Mouse (Mus musculus): ENCODE data around the gene Terf2. TPM values are rescaled to one million over a fixed set of nuclear protein-coding genes. Genes with fewer than 3 reads are reported as not detected.

The Terf2 gene
- 10 to 100 TPM; 33.8 to 35.0 TPM for total RNA-seq (2021)

GRCm38 (mm10) chr8:107096366-107097036 lies at the start of gene Terf2:
TSS of gene Terf2 (minus strand) at chr8:107096547.
- peak; percentile 96 to 98 for DNase-seq (ENCODE audit: low spot score in 2 of 2)
- intact Hi-C loops (cut with DNase I): loop anchor here (5.0 kb wide), 1 partner anchor 491 kb away; the partner anchor contains the start of gene Psmd7

- intact Hi-C loops (cut with DNase I): no loop called here
- DNase-seq (ENCODE audit: low spot score in 2 of 2): no peak
Measured at GRCm38 (mm10) chr8:107143501-107143900, 47.2 kb upstream of the Terf2 start.

- DNase-seq (ENCODE audit: low spot score in 2 of 2): no peak
- intact Hi-C loops (cut with DNase I): no loop called here
Measured at GRCm38 (mm10) chr8:107142539-107142938, 46.2 kb upstream of the Terf2 start.

GRCm38 (mm10) chr8:107139704-107140470 lies 43.5 kb upstream of the Terf2 start:
- intact Hi-C loops (cut with DNase I): no loop called here
- DNase-seq (ENCODE audit: low spot score in 2 of 2): no peak

GRCm38 (mm10) chr8:107138338-107138737 lies 42.0 kb upstream of the Terf2 start:
- intact Hi-C loops (cut with DNase I): no loop called here
- no peak for DNase-seq (ENCODE audit: low spot score in 2 of 2)

GRCm38 (mm10) chr8:107137591-107137990 lies 41.2 kb upstream of the Terf2 start:
- DNase-seq (ENCODE audit: low spot score in 2 of 2): no peak
- intact Hi-C loops (cut with DNase I): no loop called here

GRCm38 (mm10) chr8:107136003-107136612 lies 39.8 kb upstream of the Terf2 start:
- intact Hi-C loops (cut with DNase I): no loop called here
- no peak for DNase-seq (ENCODE audit: low spot score in 2 of 2)

GRCm38 (mm10) chr8:107133881-107134280 lies 37.5 kb upstream of the Terf2 start:
- DNase-seq (ENCODE audit: low spot score in 2 of 2): peak in 1 of 2 experiments; percentile 17
- intact Hi-C loops (cut with DNase I): no loop called here

- intact Hi-C loops (cut with DNase I): no loop called here
- DNase-seq (ENCODE audit: low spot score in 2 of 2): no peak
Measured at GRCm38 (mm10) chr8:107132581-107133491, 36.5 kb upstream of the Terf2 start.

GRCm38 (mm10) chr8:107130028-107130427 lies 33.7 kb upstream of the Terf2 start:
- no peak for DNase-seq (ENCODE audit: low spot score in 2 of 2)
- intact Hi-C loops (cut with DNase I): no loop called here

- DNase-seq (ENCODE audit: low spot score in 2 of 2): no peak
- intact Hi-C loops (cut with DNase I): no loop called here
Measured at GRCm38 (mm10) chr8:107129171-107130025, 33.1 kb upstream of the Terf2 start.

- DNase-seq (ENCODE audit: low spot score in 2 of 2): no peak
- intact Hi-C loops (cut with DNase I): no loop called here
Measured at GRCm38 (mm10) chr8:107124343-107124742, 28.0 kb upstream of the Terf2 start.

GRCm38 (mm10) chr8:107123063-107123614 lies 26.8 kb upstream of the Terf2 start:
- intact Hi-C loops (cut with DNase I): no loop called here
- no peak for DNase-seq (ENCODE audit: low spot score in 2 of 2)

GRCm38 (mm10) chr8:107121681-107122291 lies 25.4 kb upstream of the Terf2 start:
- intact Hi-C loops (cut with DNase I): no loop called here
- DNase-seq (ENCODE audit: low spot score in 2 of 2): no peak

- intact Hi-C loops (cut with DNase I): no loop called here
- no peak for DNase-seq (ENCODE audit: low spot score in 2 of 2)
Measured at GRCm38 (mm10) chr8:107120806-107121205, 24.5 kb upstream of the Terf2 start.

- intact Hi-C loops (cut with DNase I): loop anchor here (5.0 to 10.0 kb wide), 2 partner anchors 55 to 303 kb away; no protein-coding TSS in a partner anchor
- DNase-seq (ENCODE audit: low spot score in 2 of 2): no peak
Measured at GRCm38 (mm10) chr8:107119412-107119811, 23.1 kb upstream of the Terf2 start.

- intact Hi-C loops (cut with DNase I): loop anchor here (5.0 to 10.0 kb wide), 2 partner anchors 56 to 303 kb away; no protein-coding TSS in a partner anchor
Measured at GRCm38 (mm10) chr8:107118803-107119233, 22.5 kb upstream of the Terf2 start.

GRCm38 (mm10) chr8:107117019-107117418 lies 20.7 kb upstream of the Terf2 start:
- intact Hi-C loops (cut with DNase I): loop anchor here (5.0 to 10.0 kb wide), 2 partner anchors 58 to 305 kb away; no protein-coding TSS in a partner anchor
- DNase-seq (ENCODE audit: low spot score in 2 of 2): no peak

More at GRCm38 (mm10) chr8:107118803-107119233, 22.5 kb upstream of the Terf2 start:
- DNase-seq (ENCODE audit: low spot score in 2 of 2): no peak

Data from left cerebral cortex, postnatal 25 days (tissue).